Mouse (Mus musculus): ENCODE data around the gene Slc9a9.
A peak's percentile ranks its signal among the peaks of the same experiment; 100 is the strongest.

Slc9a9 gene

GRCm38 (mm10) chr9:95075856-95076255 lies 406.1 kb downstream of the Slc9a9 start:
- DNase-seq (ENCODE audit: low spot score in 2 of 2), result peak in 1 of 2 experiments; percentile 38

GRCm38 (mm10) chr9:95077938-95078337 lies 408.2 kb downstream of the Slc9a9 start:
- no peak for DNase-seq (ENCODE audit: low spot score in 2 of 2)

- DNase-seq (ENCODE audit: low spot score in 2 of 2), result no peak
These were observed 408.9 kb downstream of the Slc9a9 start for GRCm38 (mm10) chr9:95078626-95079025.

GRCm38 (mm10) chr9:95079951-95080350 lies 410.2 kb downstream of the Slc9a9 start:
- DNase-seq (ENCODE audit: low spot score in 2 of 2), result no peak

- DNase-seq (ENCODE audit: low spot score in 2 of 2), result no peak
These were observed 416.6 kb downstream of the Slc9a9 start for GRCm38 (mm10) chr9:95086109-95086821.

GRCm38 (mm10) chr9:95088221-95088620 lies 418.5 kb downstream of the Slc9a9 start:
- DNase-seq (ENCODE audit: low spot score in 2 of 2), result no peak

GRCm38 (mm10) chr9:95089050-95089449 lies 419.3 kb downstream of the Slc9a9 start:
- DNase-seq (ENCODE audit: low spot score in 2 of 2), result peak; percentile 28 to 55

- DNase-seq (ENCODE audit: low spot score in 2 of 2), result no peak
These were observed 426.8 kb downstream of the Slc9a9 start for GRCm38 (mm10) chr9:95096486-95096885.

GRCm38 (mm10) chr9:95105768-95106167 lies 436.1 kb downstream of the Slc9a9 start:
- DNase-seq (ENCODE audit: low spot score in 2 of 2), result no peak

GRCm38 (mm10) chr9:95109799-95110198 lies 440.1 kb downstream of the Slc9a9 start:
- DNase-seq (ENCODE audit: low spot score in 2 of 2), result no peak

GRCm38 (mm10) chr9:95110768-95111167 lies 441.1 kb downstream of the Slc9a9 start:
- DNase-seq (ENCODE audit: low spot score in 2 of 2), result no peak

- no peak for DNase-seq (ENCODE audit: low spot score in 2 of 2)
These were observed 442.0 kb downstream of the Slc9a9 start for GRCm38 (mm10) chr9:95111732-95112131.

- no peak for DNase-seq (ENCODE audit: low spot score in 2 of 2)
These were observed 443.7 kb downstream of the Slc9a9 start for GRCm38 (mm10) chr9:95113157-95114135.

- no peak for DNase-seq (ENCODE audit: low spot score in 2 of 2)
These were observed 450.4 kb downstream of the Slc9a9 start for GRCm38 (mm10) chr9:95120062-95120461.

- DNase-seq (ENCODE audit: low spot score in 2 of 2), result no peak
These were observed 451.6 kb downstream of the Slc9a9 start for GRCm38 (mm10) chr9:95121151-95121835.

- DNase-seq (ENCODE audit: low spot score in 2 of 2), result no peak
These were observed 456.0 kb downstream of the Slc9a9 start for GRCm38 (mm10) chr9:95125683-95126082.

- no peak for DNase-seq (ENCODE audit: low spot score in 2 of 2)
These were observed 458.1 kb downstream of the Slc9a9 start for GRCm38 (mm10) chr9:95127774-95128173.

- DNase-seq (ENCODE audit: low spot score in 2 of 2), result no peak
These were observed 479.6 kb downstream of the Slc9a9 start for GRCm38 (mm10) chr9:95149206-95149729.

GRCm38 (mm10) chr9:95150096-95150495 lies 480.4 kb downstream of the Slc9a9 start:
- no peak for DNase-seq (ENCODE audit: low spot score in 2 of 2)

- DNase-seq (ENCODE audit: low spot score in 2 of 2), result no peak
These were observed 480.9 kb downstream of the Slc9a9 start for GRCm38 (mm10) chr9:95150597-95150996.

- no peak for DNase-seq (ENCODE audit: low spot score in 2 of 2)
These were observed 481.3 kb downstream of the Slc9a9 start for GRCm38 (mm10) chr9:95150998-95151397.

GRCm38 (mm10) chr9:95151746-95152145 lies 482.0 kb downstream of the Slc9a9 start:
- peak in 1 of 2 experiments; percentile 26 for DNase-seq (ENCODE audit: low spot score in 2 of 2)
